Mouse (Mus musculus) heart, adult 2 months (tissue): Measurements from ENCODE around the gene Clcn3.

Experiments
- CTCF ChIP-seq: fragments of 200-600 bp; IDR thresholded peaks from 2 replicates; pipeline ENCODE4 v1.8.1; 2022; ENCODE audit warnings: antibody characterized with exemption, mild to moderate bottlenecking, moderate library complexity
- EP300 ChIP-seq: fragments of 200-500 bp; IDR thresholded peaks from 2 replicates; pipeline ENCODE4 v1.6.1; 2011; ENCODE audit warnings: low read depth, low read length, control low read depth; ENCODE audit not compliant: insufficient read depth
- POLR2A ChIP-seq: fragments of 200-500 bp; IDR thresholded peaks from 2 replicates; pipeline ENCODE4 v1.6.1; 2011; ENCODE audit warnings: mild to moderate bottlenecking, low read depth, low read length, control low read depth; ENCODE audit not compliant: insufficient read depth

DNA sequence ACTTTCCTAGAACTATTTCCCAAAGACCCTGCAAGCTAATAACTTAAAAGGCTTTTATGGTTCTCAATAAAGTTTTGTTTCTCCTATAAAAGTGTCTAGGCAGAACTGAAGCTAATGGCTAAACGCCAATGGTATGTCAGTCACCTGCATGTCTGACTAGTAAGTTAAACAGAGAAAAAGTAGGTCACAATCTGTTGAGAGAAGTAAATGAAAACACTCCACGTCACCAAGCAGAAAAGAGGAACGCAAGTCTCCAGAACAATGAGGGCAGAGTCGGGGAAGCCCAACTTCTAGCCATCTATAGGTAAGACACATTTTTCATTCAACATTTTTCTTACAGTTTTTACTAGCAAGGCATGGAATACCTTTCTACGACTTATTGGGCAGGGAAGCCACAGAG lies 4.6 kb downstream of the Clcn3 start:
- TF ChIP-seq POLR2A (no peak), CTCF (no peak), EP300 (no peak)
